Mouse (Mus musculus) cortical plate, adult 2 months (tissue): ENCODE results near the gene Ankrd44.

Experiments
- CTCF ChIP-seq: fragments of 200-500 bp; IDR thresholded peaks from 2 replicates; pipeline ENCODE4 v1.5.1; 2011; ENCODE audit warnings: mild to moderate bottlenecking, control low read depth, low read length; ENCODE audit not compliant: insufficient read depth; ENCODE audit errors: extremely low read depth
- POLR2A ChIP-seq: fragments of 200-500 bp; IDR thresholded peaks from 2 replicates; pipeline ENCODE4 v1.6.1; 2011; ENCODE audit warnings: mild to moderate bottlenecking, low read length, control low read depth; ENCODE audit not compliant: insufficient read depth; ENCODE audit errors: extremely low read depth

DNA sequence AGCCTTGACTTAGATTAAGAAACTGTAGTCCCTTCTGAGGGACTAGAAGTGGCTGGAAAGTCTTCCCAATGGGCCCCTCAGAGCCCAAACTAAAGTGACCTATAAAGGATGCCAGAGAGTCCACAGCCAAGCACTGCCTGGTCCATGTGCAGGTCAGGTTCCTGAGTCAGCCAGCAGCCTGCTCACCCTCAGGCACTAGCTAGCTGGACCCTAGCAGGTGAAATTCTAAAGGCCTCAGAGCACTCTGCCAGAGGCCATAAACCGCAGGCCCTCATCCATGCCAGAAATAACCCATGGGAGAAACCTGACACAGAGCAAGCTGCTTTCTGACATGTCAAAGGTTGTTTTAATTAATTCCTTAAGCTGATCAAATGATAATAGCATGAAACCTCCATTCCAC lies 25.1 kb downstream of the Ankrd44 start:
- TF ChIP-seq CTCF (no peak), POLR2A (no peak)
